ENCODE assay signal across 31 mouse cellular contexts in genomic region chr4:117004649-117005048, GRCm38 (mm10).
"Had no signal": no experiment of that assay in that cellular context is flagged by ENCODE, and none has a peak within 500 bp of the region (broad histone marks: within the 10 kb centered on the region; RNA-seq: fewer than 3 reads in every experiment).

No protein-coding gene starts in this region.

- H3K9me3 ChIP-seq: limb, embryonic 10.5 days; limb, embryonic 12.5 days; limb, embryonic 13.5 days; limb, embryonic 15.5 days; liver, embryonic 12.5 days; liver, embryonic 13.5 days; liver, embryonic 15.5 days; lung, embryonic 15.5 days; megakaryocyte, embryonic 14.5 days; midbrain, embryonic 10.5 days; midbrain, embryonic 12.5 days; midbrain, embryonic 13.5 days; midbrain, embryonic 15.5 days had no signal

- ATAC-seq: liver, embryonic 12.5 days; liver, postnatal 0 days; lung, postnatal 0 days; midbrain, embryonic 13.5 days; midbrain, embryonic 15.5 days; midbrain, embryonic 16.5 days had no signal

- H3K9ac ChIP-seq: limb, embryonic 12.5 days; limb, embryonic 13.5 days; limb, embryonic 15.5 days; liver, embryonic 12.5 days; liver, embryonic 13.5 days; liver, embryonic 14.5 days; liver, embryonic 15.5 days; liver, postnatal 0 days; lung, embryonic 14.5 days; lung, embryonic 15.5 days; midbrain, embryonic 12.5 days; midbrain, embryonic 13.5 days; midbrain, embryonic 15.5 days had no signal

- H3K4me2 ChIP-seq: limb, embryonic 12.5 days; limb, embryonic 13.5 days; limb, embryonic 15.5 days; liver, embryonic 11.5 days; liver, embryonic 12.5 days; liver, embryonic 13.5 days; liver, embryonic 15.5 days; lung, embryonic 14.5 days; lung, embryonic 15.5 days; midbrain, embryonic 11.5 days; midbrain, embryonic 12.5 days; midbrain, embryonic 13.5 days; midbrain, embryonic 15.5 days had no signal

- H3K27ac ChIP-seq: limb, embryonic 10.5 days; limb, embryonic 12.5 days; limb, embryonic 13.5 days; limb, embryonic 15.5 days; liver, embryonic 12.5 days; liver, embryonic 13.5 days; liver, embryonic 14.5 days; liver, embryonic 15.5 days; lung, embryonic 15.5 days; macrophage; midbrain, embryonic 10.5 days; midbrain, embryonic 12.5 days; midbrain, embryonic 13.5 days; midbrain, embryonic 15.5 days had no signal

- H3K4me1 ChIP-seq: lung, embryonic 15.5 days; midbrain, embryonic 13.5 days; midbrain, embryonic 15.5 days had no signal

- H3K4me3 ChIP-seq: limb, embryonic 10.5 days; limb, embryonic 12.5 days; limb, embryonic 13.5 days; limb, embryonic 15.5 days; liver, embryonic 12.5 days; liver, embryonic 13.5 days; liver, embryonic 15.5 days; lung, embryonic 15.5 days; megakaryocyte, embryonic 14.5 days; midbrain, embryonic 10.5 days; midbrain, embryonic 12.5 days; midbrain, embryonic 13.5 days; midbrain, embryonic 15.5 days; myocyte had no signal

- DNase-seq: left cerebral cortex, postnatal 4 days; liver; liver, embryonic 13.5 days; liver, postnatal 0 days; lung, adult 18-20 months; lung, adult 2 months; lung, embryonic 14.5 days; lung, postnatal 10 days; lung, postnatal 14 days; lung, postnatal 36 days; lung, postnatal 4 days; midbrain, embryonic 14.5 days had no signal

- H3K27me3 ChIP-seq: limb, embryonic 12.5 days; limb, embryonic 13.5 days; limb, embryonic 15.5 days; liver, embryonic 13.5 days; lung, embryonic 15.5 days; midbrain, embryonic 15.5 days had no signal
